Mouse (Mus musculus): ENCODE measurements around the gene Cdx2. TPM values are rescaled to one million over a fixed set of nuclear protein-coding genes. Genes with fewer than 3 reads are reported as not detected.

Gene Cdx2
- total and polyA plus RNA-seq, 3 experiments, result not detected

DNA sequence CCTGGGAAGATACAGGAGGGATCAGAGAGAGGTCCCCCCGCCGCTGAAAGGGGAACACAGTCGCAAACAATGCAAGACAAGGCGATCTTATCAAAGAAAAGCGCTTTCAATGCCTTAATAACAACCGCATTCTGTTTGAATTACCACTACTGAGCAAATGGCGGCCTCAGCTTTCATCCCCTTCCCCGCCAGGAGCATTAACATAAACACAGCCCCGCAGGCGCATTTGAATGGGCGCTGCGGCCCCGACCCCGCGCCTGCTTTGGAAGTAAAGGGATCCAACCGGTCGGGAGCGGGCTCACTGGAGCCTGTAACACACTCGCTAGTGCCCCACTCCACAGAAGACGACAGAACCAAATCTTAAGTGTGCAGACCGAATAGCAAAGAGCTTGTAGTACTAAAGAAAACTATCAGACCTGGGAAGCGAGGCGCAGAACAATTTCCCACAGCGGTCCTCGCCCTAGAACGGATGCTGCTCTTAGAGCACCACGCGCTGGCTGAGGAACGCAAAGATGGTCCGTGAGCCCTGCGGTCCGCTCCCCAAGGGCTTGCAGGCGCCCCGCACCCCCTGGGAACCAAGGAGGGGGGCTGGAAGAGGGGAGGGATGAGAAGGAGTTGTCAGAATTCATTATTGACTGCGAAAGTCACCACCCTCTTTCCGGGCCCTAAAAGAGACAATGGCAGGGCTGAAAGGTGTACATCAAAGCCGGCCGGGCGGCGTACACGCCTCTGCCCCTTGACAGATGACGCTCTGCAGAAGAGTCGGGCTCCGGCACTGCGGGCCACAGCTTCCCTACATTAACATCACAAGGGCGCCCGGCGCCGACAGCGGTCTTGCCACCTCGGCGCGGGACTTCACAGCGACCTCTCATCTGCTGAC is 2.6 kb downstream of the Cdx2 start:
- dilution Hi-C loops (cut with MboI; ENCODE audit: extremely low pct_ligation_motif_present, extremely low pct_unique_long_range_greater_than_20kb, low sequenced_read_pairs), result no loop called here
- no peaks in the 10 kb centered on the region for H3K36me3 ChIP-seq (replicated peaks in 1 of 2; ENCODE audit: control insufficient read depth in 1 of 2, insufficient read depth in 1 of 2, low read length in 1 of 2)
- no peak overlapping the region for H3K9ac ChIP-seq (ENCODE audit: insufficient read depth, low read depth)
- H3K79me2 ChIP-seq (replicated peaks; ENCODE audit: control insufficient read depth, extremely low read depth, insufficient read depth, poor library complexity, severe bottlenecking), result no peaks in the 10 kb centered on the region
- no peak for TF ChIP-seq TCF12 (IDR thresholded peaks at IDR 0.05; ENCODE audit: low read depth, low read length)
- TF ChIP-seq ZNF384 (IDR thresholded peaks at IDR 0.05; ENCODE audit: low read depth, low read length), result no peak
- no peak for TF ChIP-seq MAZ (IDR thresholded peaks at IDR 0.05; ENCODE audit: low read depth, low read length)
- no peak for TF ChIP-seq ZMIZ1 (IDR thresholded peaks at IDR 0.05; ENCODE audit: low read depth, low read length)
- no peak for TF ChIP-seq KAT2A (IDR thresholded peaks at IDR 0.05; ENCODE audit: insufficient replicate concordance, low read length)
- no peak for TF ChIP-seq POLR2A (IDR thresholded peaks at IDR 0.05; ENCODE audit: low read depth, low read length)
- no peak for TF ChIP-seq ZKSCAN1 (IDR thresholded peaks at IDR 0.05; ENCODE audit: borderline replicate concordance, low read depth, low read length)
- no peak for TF ChIP-seq MXI1 (IDR thresholded peaks at IDR 0.05; ENCODE audit: low read depth, low read length)
- no peak for TF ChIP-seq EP300 (IDR thresholded peaks at IDR 0.05; ENCODE audit: low read length)
- no peak for TF ChIP-seq GABPA (IDR thresholded peaks at IDR 0.05; ENCODE audit: insufficient replicate concordance, low read depth, low read length)
- no peak for TF ChIP-seq TBP (conservative IDR thresholded peaks at IDR 0.05; ENCODE audit: low read depth, low read length)
- TF ChIP-seq MAFK (IDR thresholded peaks at IDR 0.05; ENCODE audit: insufficient replicate concordance, low read length), result no peak
- TF ChIP-seq USF2 (conservative IDR thresholded peaks at IDR 0.05; ENCODE audit: low read depth, low read length), result no peak
- no peak for TF ChIP-seq UBTF (IDR thresholded peaks at IDR 0.05; ENCODE audit: low read depth, low read length)
- no peak for TF ChIP-seq MEF2A (IDR thresholded peaks at IDR 0.05; ENCODE audit: borderline replicate concordance, low read depth, low read length)
- no peak for TF ChIP-seq JUN (IDR thresholded peaks at IDR 0.05; ENCODE audit: insufficient read depth, low read depth, low read length)
- no peak for TF ChIP-seq RAD21 (IDR thresholded peaks at IDR 0.05; ENCODE audit: low read depth, low read length)
- H3K4me3 ChIP-seq (replicated peaks in 1 of 3; ENCODE audit: low read depth in 2 of 3, low read length in 2 of 3, poor library complexity in 1 of 3), result no peak overlapping the region
- H3K27me3 ChIP-seq (replicated peaks), result peaks cover 56% of the 10 kb centered on the region
- peaks cover 16% of the 10 kb centered on the region for H3K9me3 ChIP-seq (replicated peaks; ENCODE audit: low read length)
- in situ Hi-C loops (cut with MboI; ENCODE audit: low pct_ligation_motif_present, low pct_unique_long_range_greater_than_20kb, low sequenced_read_pairs), result loop anchor here (25.0 kb wide), 1 partner anchor 617 kb away; no protein-coding TSS in a partner anchor
- peaks cover 0 to 6% of the 10 kb centered on the region in 2 experiments; a peak in 2 of 4 replicates for H3K4me1 ChIP-seq (ENCODE audit: control insufficient read depth in 1 of 2, insufficient read depth in 2 of 2)
- no peak overlapping the region for H3K27ac ChIP-seq (ENCODE audit: insufficient read depth, low read depth)
- DNase-seq (ENCODE audit: extremely low read depth), result no peak
- H3K4me2 ChIP-seq (ENCODE audit: insufficient read depth, low read depth, poor library complexity, severe bottlenecking), result no peak overlapping the region

DNA sequence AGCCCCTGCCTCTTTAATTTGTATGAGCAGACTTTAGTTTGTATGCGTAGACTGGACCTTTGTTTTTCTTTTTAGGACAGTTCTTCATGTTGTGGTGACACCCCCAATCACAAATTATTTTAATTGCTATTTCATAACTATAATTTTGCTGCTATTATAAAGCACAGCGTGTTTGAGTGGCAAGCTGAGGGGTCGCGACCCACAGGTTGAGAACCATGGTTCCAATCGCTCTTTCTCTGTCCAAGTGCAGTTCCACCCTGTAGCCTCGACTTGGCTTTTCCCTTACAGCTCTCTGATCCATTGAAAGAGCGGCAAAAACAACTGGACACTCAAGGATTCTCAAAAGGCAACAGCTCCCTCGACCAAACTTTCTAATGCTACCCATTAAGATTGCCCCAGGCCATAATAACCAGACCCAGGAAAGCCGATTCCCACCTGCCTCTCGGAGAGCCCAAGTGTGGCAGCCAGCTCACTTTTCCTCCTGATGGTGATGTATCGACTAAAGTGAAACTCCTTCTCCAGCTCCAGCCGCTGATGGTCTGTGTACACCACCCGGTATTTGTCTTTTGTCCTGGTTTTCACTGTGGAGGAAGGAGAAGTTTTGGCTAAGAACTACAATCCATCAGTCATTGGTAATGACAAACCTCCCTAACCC is 4.2 kb downstream of the Cdx2 start:
- Histone ChIP-seq H3K9ac (ENCODE audit: insufficient read depth, low read depth) (no peak overlapping the region), H3K79me2 (replicated peaks; ENCODE audit: control insufficient read depth, extremely low read depth, insufficient read depth, poor library complexity, severe bottlenecking) (no peaks in the 10 kb centered on the region), H3K27ac (ENCODE audit: insufficient read depth, low read depth) (no peak overlapping the region), H3K27me3 (replicated peaks) (peaks cover 61% of the 10 kb centered on the region), H3K36me3 (replicated peaks in 1 of 2; ENCODE audit: control insufficient read depth in 1 of 2, insufficient read depth in 1 of 2, low read length in 1 of 2) (no peaks in the 10 kb centered on the region), H3K4me1 (ENCODE audit: control insufficient read depth in 1 of 2, insufficient read depth in 2 of 2) (peaks cover 0 to 10% of the 10 kb centered on the region in 2 experiments; a peak in 2 of 4 replicates), H3K4me2 (ENCODE audit: insufficient read depth, low read depth, poor library complexity, severe bottlenecking) (no peak overlapping the region), H3K9me3 (replicated peaks; ENCODE audit: low read length) (peaks cover 16% of the 10 kb centered on the region), H3K4me3 (replicated peaks in 1 of 3; ENCODE audit: low read depth in 2 of 3, low read length in 2 of 3, poor library complexity in 1 of 3) (no peak overlapping the region)
- in situ Hi-C loops (cut with MboI; ENCODE audit: low pct_ligation_motif_present, low pct_unique_long_range_greater_than_20kb, low sequenced_read_pairs), result loop anchor here (25.0 kb wide), 1 partner anchor 616 kb away; no protein-coding TSS in a partner anchor
- no peak for DNase-seq (ENCODE audit: extremely low read depth)
- dilution Hi-C loops (cut with MboI; ENCODE audit: extremely low pct_ligation_motif_present, extremely low pct_unique_long_range_greater_than_20kb, low sequenced_read_pairs), result no loop called here
- TF ChIP-seq SMC3 (IDR thresholded peaks at IDR 0.05; ENCODE audit: low read depth, low read length), result no peak
- TF ChIP-seq CHD2 (IDR thresholded peaks at IDR 0.05; ENCODE audit: low read length), result peak; percentile 96
